Mouse (Mus musculus) monocyte, adult 2 months (primary cell): ENCODE results near the gene Mrps11.

Experiments used
- DNase-seq, 2 experiments: peaks; one replicate each; pipeline ENCODE4 v3.0.0; 2022; ENCODE audit warnings: low spot score in 2 of 2, low read depth in 1 of 2

Gene Mrps11

GRCm38 (mm10) chr7:78793895-78794570 is 11.1 kb downstream of the Mrps11 start:
- no peak for DNase-seq

- DNase-seq = no peak
Observed at GRCm38 (mm10) chr7:78794571-78795092, 11.7 kb downstream of the Mrps11 start.

- no peak for DNase-seq
Observed at GRCm38 (mm10) chr7:78796624-78797023, 13.7 kb downstream of the Mrps11 start.

GRCm38 (mm10) chr7:78797843-78798455 is 15.0 kb downstream of the Mrps11 start:
- DNase-seq = no peak

- DNase-seq = no peak
Observed at GRCm38 (mm10) chr7:78799730-78800496, 17.0 kb downstream of the Mrps11 start.

GRCm38 (mm10) chr7:78803841-78804240 is 20.9 kb downstream of the Mrps11 start:
- no peak for DNase-seq

- DNase-seq = no peak
Observed at GRCm38 (mm10) chr7:78807192-78807591, 24.3 kb downstream of the Mrps11 start.

GRCm38 (mm10) chr7:78813791-78814190 is 30.9 kb downstream of the Mrps11 start:
- no peak for DNase-seq

GRCm38 (mm10) chr7:78814766-78815165 is 31.8 kb downstream of the Mrps11 start:
- DNase-seq = no peak

GRCm38 (mm10) chr7:78818336-78818735 is 35.4 kb downstream of the Mrps11 start:
- DNase-seq = no peak

- no peak for DNase-seq
Observed at GRCm38 (mm10) chr7:78826682-78827385, 43.9 kb downstream of the Mrps11 start.

GRCm38 (mm10) chr7:78827749-78828362 is 44.9 kb downstream of the Mrps11 start:
- DNase-seq = no peak

GRCm38 (mm10) chr7:78835656-78836055 is 52.7 kb downstream of the Mrps11 start:
- no peak for DNase-seq

- no peak for DNase-seq
Observed at GRCm38 (mm10) chr7:78837250-78837649, 54.3 kb downstream of the Mrps11 start.

- no peak for DNase-seq
Observed at GRCm38 (mm10) chr7:78841601-78842000, 58.7 kb downstream of the Mrps11 start.
